Mouse (Mus musculus) forebrain, embryonic 10.5 days (tissue): ENCODE data around the gene Slc28a3. TPM values are rescaled to one million over a fixed set of nuclear protein-coding genes. Genes with fewer than 3 reads are reported as not detected.

Experiments used
- DNase-seq: peaks from one replicate; pipeline ENCODE4 v3.0.0-alpha.2; 2017; ENCODE audit warnings: low spot score; ENCODE audit errors: extremely low spot score
- H3K27ac ChIP-seq: fragments of 300-500 bp; sonication (generic); 2 replicates; pipeline ENCODE4 v1.5.1; 2016; ENCODE audit warnings: mild to moderate bottlenecking
- H3K27me3 ChIP-seq: fragments of 300-500 bp; sonication (generic); 2 replicates; pipeline ENCODE4 v1.6.1; 2016; ENCODE audit warnings: mild to moderate bottlenecking; ENCODE audit not compliant: poor library complexity, severe bottlenecking
- H3K36me3 ChIP-seq: fragments of 300-500 bp; sonication (generic); replicated peaks from 2 replicates; pipeline ENCODE4 v1.6.1; 2016; ENCODE audit warnings: mild to moderate bottlenecking, moderate library complexity
- H3K4me1 ChIP-seq: fragments of 300-500 bp; sonication (generic); 2 replicates; pipeline ENCODE4 v1.6.1; 2016
- H3K4me3 ChIP-seq: fragments of 300-500 bp; sonication (generic); 2 replicates; pipeline ENCODE4 v1.5.1; 2016; ENCODE audit warnings: mild to moderate bottlenecking, moderate library complexity
- H3K9me3 ChIP-seq: fragments of 300-500 bp; sonication (generic); 2 replicates; pipeline ENCODE4 v1.6.1; 2016; ENCODE audit warnings: mild to moderate bottlenecking, moderate library complexity
- WGBS: fragments of 180-500 bp; shearing (Covaris S2); methylation state at CpG from one replicate; pipeline ENCODE4 v1.1.7; 2016; 5-methylcytosine and 5-hydroxymethylcytosine counted together
- polyA plus RNA-seq: library from polyadenylated mRNA; unstranded; fragments of >200 nt; fragmentation: Nextera tagmentation; extraction: Ambion mirVana; gene quantifications from 2 replicates; pipeline ENCODE4 v1.2.1, GENCODE M21; 2016

The Slc28a3 gene
- polyA plus RNA-seq, 1 experiment from 2014 or later, result 0.06 TPM

- 79% methylated on average over 10 of the region's 10 CpGs for WGBS
- DNase-seq, result no peak
These were observed 9.3 kb downstream of the Slc28a3 start for GRCm38 (mm10) chr13:58601201-58601855.

GRCm38 (mm10) chr13:58598578-58598977 lies 12.1 kb downstream of the Slc28a3 start:
- no peak overlapping the region for H3K4me3 ChIP-seq
- H3K27me3 ChIP-seq, result no peaks in the 10 kb centered on the region
- peaks cover 10% of the 10 kb centered on the region; the same call in 1 of the 2 replicates for H3K4me1 ChIP-seq
- WGBS, result 63% methylated on average over 4 of the region's 4 CpGs
- no peaks in the 10 kb centered on the region for H3K36me3 ChIP-seq
- no peak for DNase-seq
- H3K27ac ChIP-seq, result no peak overlapping the region
- no peaks in the 10 kb centered on the region for H3K9me3 ChIP-seq

More at GRCm38 (mm10) chr13:58601201-58601855, 9.3 kb downstream of the Slc28a3 start:
- no peaks in the 10 kb centered on the region for H3K9me3 ChIP-seq
- H3K4me3 ChIP-seq, result no peak overlapping the region
- H3K36me3 ChIP-seq, result no peaks in the 10 kb centered on the region
- peaks cover 10% of the 10 kb centered on the region; the same call in 1 of the 2 replicates for H3K4me1 ChIP-seq
- no peak overlapping the region for H3K27ac ChIP-seq
- H3K27me3 ChIP-seq, result no peaks in the 10 kb centered on the region

- H3K27me3 ChIP-seq, result peaks cover 9% of the 10 kb centered on the region; the same call in 1 of the 2 replicates
- H3K4me1 ChIP-seq, result peaks cover 12% of the 10 kb centered on the region
- H3K36me3 ChIP-seq, result no peaks in the 10 kb centered on the region
- peak; percentile 30 for DNase-seq
- H3K9me3 ChIP-seq, result no peaks in the 10 kb centered on the region
- no peak overlapping the region for H3K27ac ChIP-seq
- WGBS, result 33% methylated on average over 7 of the region's 7 CpGs
- H3K4me3 ChIP-seq, result no peak overlapping the region
These were observed 17.5 kb downstream of the Slc28a3 start for GRCm38 (mm10) chr13:58593129-58593528.

DNA sequence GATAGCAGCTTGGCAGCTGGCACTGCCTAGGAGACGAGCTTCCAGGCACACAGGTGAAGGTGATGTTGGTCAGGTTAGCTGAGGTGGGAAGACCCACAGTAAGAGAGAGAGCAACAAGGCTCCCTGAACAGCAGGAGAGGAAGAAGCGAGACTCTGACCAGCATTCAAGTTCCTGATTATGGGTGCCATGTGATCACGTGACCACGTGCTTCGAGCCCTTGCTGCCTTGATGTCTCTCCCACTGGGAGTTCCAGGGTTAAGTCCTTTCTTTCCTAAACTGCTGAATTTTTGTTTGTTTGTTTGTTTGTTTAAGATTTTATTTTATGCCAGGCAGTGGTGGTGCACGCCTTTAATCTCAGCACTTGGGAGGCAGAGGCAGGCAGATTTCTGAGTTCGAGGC lies 18.8 kb downstream of the Slc28a3 start:
- H3K9me3 ChIP-seq, result no peaks in the 10 kb centered on the region
- H3K4me1 ChIP-seq, result peaks cover 12% of the 10 kb centered on the region
- WGBS, result 86% methylated on average over 7 of the region's 7 CpGs
- H3K4me3 ChIP-seq, result no peak overlapping the region
- H3K36me3 ChIP-seq, result no peaks in the 10 kb centered on the region
- DNase-seq, result no peak
- no peak overlapping the region for H3K27ac ChIP-seq
- H3K27me3 ChIP-seq, result peaks cover 14% of the 10 kb centered on the region; the same call in 1 of the 2 replicates

GRCm38 (mm10) chr13:58590630-58591029 lies 20.0 kb downstream of the Slc28a3 start:
- WGBS, result 50% methylated on average over 6 of the region's 6 CpGs
- peaks cover 12% of the 10 kb centered on the region for H3K4me1 ChIP-seq
- no peak overlapping the region for H3K4me3 ChIP-seq
- H3K9me3 ChIP-seq, result no peaks in the 10 kb centered on the region
- peaks cover 14% of the 10 kb centered on the region; the same call in 1 of the 2 replicates for H3K27me3 ChIP-seq
- H3K27ac ChIP-seq, result no peak overlapping the region
- H3K36me3 ChIP-seq, result no peaks in the 10 kb centered on the region
- no peak for DNase-seq

- Histone ChIP-seq H3K9me3 (no peaks in the 10 kb centered on the region), H3K27me3 (peaks cover 14% of the 10 kb centered on the region; the same call in 1 of the 2 replicates), H3K36me3 (no peaks in the 10 kb centered on the region), H3K4me1 (peaks cover 12% of the 10 kb centered on the region), H3K4me3 (peak overlapping the region; percentile 34), H3K27ac (0 out of 2 replicates have a peak overlapping the region, but pooled peaks have one; percentile 63)
- 4% methylated on average over 9 of the region's 9 CpGs for WGBS
- DNase-seq, result peak; percentile 74
These were observed 21.2 kb downstream of the Slc28a3 start for GRCm38 (mm10) chr13:58589517-58589858.

DNA sequence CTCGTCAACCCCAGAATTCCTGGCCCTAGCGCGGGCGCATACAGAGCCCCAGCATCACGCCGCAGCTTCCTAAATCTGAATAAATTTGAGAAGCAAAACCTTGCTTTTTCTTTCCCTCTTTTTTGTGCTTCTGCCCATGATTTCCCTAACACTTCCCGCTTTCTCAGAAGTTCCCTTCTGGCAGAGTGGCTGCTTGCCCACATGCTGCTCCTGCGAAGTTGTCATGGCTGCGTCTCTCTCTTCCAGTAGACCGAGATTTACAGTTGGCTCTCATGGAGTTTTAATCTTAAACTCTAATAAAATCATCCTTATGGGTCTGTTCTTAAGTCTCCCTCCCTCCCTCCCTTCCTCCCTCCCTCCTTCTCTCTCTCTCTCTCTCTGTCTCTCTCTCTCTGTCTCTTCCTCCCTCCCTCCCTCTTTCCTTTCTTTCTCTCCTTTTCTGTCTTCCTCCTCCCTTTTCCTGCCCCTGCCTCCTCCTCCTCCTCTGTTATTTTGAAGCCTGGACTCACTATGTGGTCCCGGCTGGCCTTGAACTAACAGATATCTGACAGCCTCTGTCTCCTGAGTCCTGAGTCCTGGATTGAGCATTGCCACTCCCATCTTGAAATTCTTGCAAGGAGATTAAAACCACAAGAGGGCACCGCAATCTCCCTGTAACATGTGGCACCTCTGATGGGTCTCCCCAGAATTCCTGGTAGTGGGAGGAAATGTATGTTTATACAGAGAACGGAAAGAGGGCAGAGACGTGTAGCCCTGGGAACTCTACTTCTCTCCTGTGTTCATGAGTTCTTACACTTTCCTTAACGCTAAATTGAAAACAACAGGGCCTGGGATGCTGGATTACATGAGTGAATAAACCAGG lies 21.8 kb downstream of the Slc28a3 start:
- 0 out of 2 replicates have a peak overlapping the region, but pooled peaks have one; percentile 63 for H3K27ac ChIP-seq
- no peaks in the 10 kb centered on the region for H3K36me3 ChIP-seq
- WGBS, result 62% methylated on average over 15 of the region's 15 CpGs
- peaks cover 12% of the 10 kb centered on the region for H3K4me1 ChIP-seq
- H3K27me3 ChIP-seq, result peaks cover 14% of the 10 kb centered on the region; the same call in 1 of the 2 replicates
- peak; percentile 21 for DNase-seq
- peak overlapping the region; percentile 34 for H3K4me3 ChIP-seq
- H3K9me3 ChIP-seq, result no peaks in the 10 kb centered on the region

DNA sequence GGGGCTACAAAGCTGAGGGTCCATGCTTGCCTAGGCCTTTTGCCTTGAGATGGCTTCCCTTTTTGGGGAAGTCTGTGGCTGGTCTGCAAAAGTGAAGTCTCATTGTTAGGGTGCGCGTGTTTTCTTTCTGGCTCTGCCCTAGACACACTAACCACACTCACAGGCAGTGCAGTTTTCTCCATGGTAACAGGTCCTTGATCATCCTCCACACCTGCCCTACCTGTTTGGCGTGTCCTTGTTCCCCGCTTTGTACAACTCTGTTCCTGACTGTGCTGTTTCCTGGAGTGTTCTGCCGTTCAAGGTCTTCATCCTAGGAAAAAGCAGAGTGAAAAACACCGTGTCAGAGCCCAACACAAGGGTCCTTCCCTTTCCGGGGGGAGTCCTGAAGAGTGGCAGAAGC lies 22.7 kb downstream of the Slc28a3 start:
- no peak for DNase-seq
- Histone ChIP-seq H3K36me3 (no peaks in the 10 kb centered on the region), H3K4me1 (peaks cover 12% of the 10 kb centered on the region), H3K9me3 (no peaks in the 10 kb centered on the region), H3K4me3 (no peak overlapping the region), H3K27me3 (peaks cover 14% of the 10 kb centered on the region; the same call in 1 of the 2 replicates), H3K27ac (no peak overlapping the region)
- WGBS, result 84% methylated on average over 7 of the region's 7 CpGs

DNA sequence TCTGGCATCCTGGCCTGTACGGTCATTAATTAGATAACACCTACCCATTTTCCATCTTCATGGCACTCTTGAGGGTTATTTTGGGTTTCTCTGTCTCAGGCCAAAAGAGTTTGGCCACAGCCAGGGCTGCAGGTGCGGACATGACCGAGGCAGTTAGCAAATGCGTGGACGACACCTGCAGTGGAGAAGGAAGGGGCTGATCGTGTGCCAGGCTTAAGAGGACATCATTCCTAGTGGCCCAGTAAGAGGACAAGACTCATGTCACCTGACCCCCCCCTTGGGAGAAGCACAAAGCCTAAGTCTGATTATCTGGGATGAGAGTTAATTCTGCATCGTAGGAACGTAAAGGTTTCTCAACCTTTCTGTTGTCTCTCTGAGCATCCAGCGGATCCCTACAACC lies 44.5 kb downstream of the Slc28a3 start:
- peaks cover 15% of the 10 kb centered on the region for H3K4me1 ChIP-seq
- H3K9me3 ChIP-seq, result no peaks in the 10 kb centered on the region; the same call in 1 of the 2 replicates
- no peaks in the 10 kb centered on the region for H3K36me3 ChIP-seq
- no peak overlapping the region for H3K4me3 ChIP-seq
- WGBS, result 90% methylated on average over 9 of the region's 9 CpGs
- H3K27me3 ChIP-seq, result 0 out of 2 replicates have a peak, but pooled peaks cover 4% of the 10 kb centered on the region
- H3K27ac ChIP-seq, result no peak overlapping the region
- DNase-seq, result no peak

DNA sequence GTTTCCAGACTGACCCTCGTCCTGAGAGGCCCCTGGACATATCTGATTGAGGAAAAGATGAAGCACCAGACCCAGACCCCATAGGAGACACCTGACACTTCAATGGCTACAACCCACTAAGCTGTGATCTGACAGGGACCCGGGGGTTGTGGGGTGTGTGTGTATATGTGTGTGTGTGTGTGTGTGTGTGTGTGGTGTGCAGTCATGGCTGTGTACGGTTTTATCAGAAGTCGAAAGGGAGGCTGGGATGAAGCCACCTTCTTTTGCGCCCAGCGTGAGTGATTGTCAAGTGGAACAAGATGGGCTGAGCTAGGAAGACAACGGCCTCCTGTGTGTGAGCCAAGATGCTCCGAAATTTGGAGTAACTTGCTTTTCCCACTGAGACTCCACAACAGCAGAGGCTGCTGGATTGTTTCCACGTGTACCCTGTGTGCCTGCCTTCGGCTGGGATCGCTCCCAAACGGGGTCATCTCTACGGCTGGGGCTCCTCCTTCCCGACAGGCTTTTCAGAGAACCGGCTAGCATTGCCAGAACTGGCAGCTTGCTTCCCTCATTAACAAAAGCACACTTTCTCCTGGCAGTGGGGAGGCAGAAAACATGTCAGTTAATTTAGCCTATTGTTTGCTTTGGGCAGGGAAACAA lies 50.1 kb downstream of the Slc28a3 start:
- H3K4me3 ChIP-seq, result no peak overlapping the region
- no peak for DNase-seq
- H3K27me3 ChIP-seq, result no peaks in the 10 kb centered on the region
- no peak overlapping the region for H3K27ac ChIP-seq
- WGBS, result 87% methylated on average over 15 of the region's 15 CpGs
- no peaks in the 10 kb centered on the region for H3K36me3 ChIP-seq
- no peaks in the 10 kb centered on the region for H3K4me1 ChIP-seq
- no peaks in the 10 kb centered on the region for H3K9me3 ChIP-seq

GRCm38 (mm10) chr13:58558216-58558615 lies 52.5 kb downstream of the Slc28a3 start:
- Histone ChIP-seq H3K36me3 (no peaks in the 10 kb centered on the region), H3K27me3 (no peaks in the 10 kb centered on the region), H3K4me3 (no peak overlapping the region), H3K4me1 (no peaks in the 10 kb centered on the region), H3K27ac (no peak overlapping the region), H3K9me3 (no peaks in the 10 kb centered on the region)
- WGBS, result 84% methylated on average over 12 of the region's 12 CpGs
- no peak for DNase-seq

DNA sequence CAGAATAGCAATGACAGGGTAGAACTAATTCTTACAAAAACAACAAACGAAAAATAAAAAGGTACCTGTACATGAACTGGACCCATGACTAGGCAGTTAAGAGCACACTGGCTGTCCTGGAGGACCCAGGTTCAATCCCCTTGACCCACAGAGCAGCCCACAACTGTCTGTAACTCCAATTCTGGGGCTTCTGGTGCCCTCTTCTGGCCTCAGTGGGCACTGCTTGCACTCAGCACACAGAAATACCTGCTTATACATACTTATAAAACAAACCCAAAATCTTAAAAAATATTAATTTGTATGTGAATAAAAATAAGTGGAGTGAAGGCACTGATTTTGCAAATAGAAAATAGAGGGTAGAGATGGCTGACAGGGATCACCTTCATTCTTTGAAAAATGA lies 54.7 kb downstream of the Slc28a3 start:
- no peaks in the 10 kb centered on the region for H3K4me1 ChIP-seq
- no peaks in the 10 kb centered on the region for H3K27me3 ChIP-seq
- no peaks in the 10 kb centered on the region for H3K36me3 ChIP-seq
- no peak overlapping the region for H3K4me3 ChIP-seq
- 85% methylated on average over 1 of the region's 1 CpGs for WGBS
- DNase-seq, result no peak
- H3K9me3 ChIP-seq, result no peaks in the 10 kb centered on the region
- H3K27ac ChIP-seq, result no peak overlapping the region
